Mouse (Mus musculus) intestine, embryonic 14.5 days (tissue): ENCODE data around the gene Vps9d1. TPM values are rescaled to one million over a fixed set of nuclear protein-coding genes. Genes with fewer than 3 reads are reported as not detected.
"Not testable (repeated sequence)": the region's sequence is repeated elsewhere in the genome, so short reads cannot be mapped to it uniquely, and the experiment has no call there.

ENCODE experiments used
- ATAC-seq: fragments of 200-750 bp; cut with Nextera tagmentation; replicated peaks from 2 replicates; pipeline ENCODE4 v1.8.0; 2017; ENCODE audit warnings: low read depth, moderate number of reproducible peaks, moderate TSS enrichment, moderate library complexity; ENCODE audit not compliant: low FRiP score, low TSS enrichment
- DNase-seq: peaks from one replicate; pipeline ENCODE4 v3.0.0-alpha.2; 2018; ENCODE audit warnings: low spot score
- H3K27ac ChIP-seq: fragments of 300-500 bp; sonication (generic); 2 replicates; pipeline ENCODE4 v1.5.1; 2014; ENCODE audit warnings: low read depth, mild to moderate bottlenecking, control low read depth
- H3K27me3 ChIP-seq: fragments of 300-500 bp; sonication (generic); replicated peaks from 2 replicates; pipeline ENCODE4 v1.6.1; 2014; ENCODE audit warnings: low read length, control low read depth; ENCODE audit not compliant: control insufficient read depth, insufficient read depth
- H3K36me3 ChIP-seq: fragments of 300-500 bp; sonication (generic); 2 replicates; pipeline ENCODE4 v1.6.1; 2014; ENCODE audit warnings: low read length, control low read depth; ENCODE audit not compliant: control insufficient read depth, insufficient read depth
- H3K4me1 ChIP-seq: fragments of 300-500 bp; sonication (generic); replicated peaks from 2 replicates; pipeline ENCODE4 v1.6.1; 2014; ENCODE audit warnings: low read length, control low read depth, mixed read lengths; ENCODE audit not compliant: control insufficient read depth, insufficient read depth
- H3K4me2 ChIP-seq: fragments of 300-500 bp; sonication (generic); 2 replicates; pipeline ENCODE4 v1.6.1; 2014; ENCODE audit warnings: low read length
- H3K4me3 ChIP-seq: fragments of 300-500 bp; sonication (generic); 2 replicates; pipeline ENCODE4 v1.5.1; 2014; ENCODE audit warnings: low read depth, low read length, control low read depth, mixed read lengths
- H3K9ac ChIP-seq: fragments of 300-500 bp; sonication (generic); 2 replicates; pipeline ENCODE4 v1.6.1; 2014; ENCODE audit warnings: mild to moderate bottlenecking, low read length
- H3K9me3 ChIP-seq: fragments of 300-500 bp; sonication (generic); 2 replicates; pipeline ENCODE4 v1.6.1; 2016; ENCODE audit warnings: low read length, control low read depth; ENCODE audit not compliant: control insufficient read depth
- WGBS: fragments of 180-500 bp; shearing (Covaris S2); extraction: QIAGEN DNeasy Blood & Tissue Kit; methylation state at CpG from one replicate; pipeline ENCODE4 v1.1.7; 2014; 5-methylcytosine and 5-hydroxymethylcytosine counted together
- polyA plus RNA-seq: library from polyadenylated mRNA; unstranded; fragments of >200 nt; fragmentation: Nextera tagmentation; extraction: Ambion mirVana; gene quantifications from 2 replicates; pipeline ENCODE4 v1.2.1, GENCODE M21; 2014

The Vps9d1 gene
- polyA plus RNA-seq, 1 experiment from 2014 or later = 23.2 TPM

GRCm38 (mm10) chr8:123283991-123284390, 29.8 kb upstream of the Vps9d1 start:
- WGBS = 87% methylated on average over 7 of the region's 7 CpGs
- peaks cover 31% of the 10 kb centered on the region for H3K36me3 ChIP-seq
- DNase-seq (no peak), ATAC-seq (no peak)
- H3K4me2 ChIP-seq = no peak overlapping the region
- H3K4me3 ChIP-seq = no peak overlapping the region
- H3K9ac ChIP-seq = no peak overlapping the region
- H3K9me3 ChIP-seq = no peaks in the 10 kb centered on the region
- no peaks in the 10 kb centered on the region for H3K27me3 ChIP-seq
- no peaks in the 10 kb centered on the region for H3K4me1 ChIP-seq
- H3K27ac ChIP-seq = no peak overlapping the region

GRCm38 (mm10) chr8:123282994-123283393, 28.8 kb upstream of the Vps9d1 start:
- not testable (repeated sequence) for DNase-seq, H3K27ac ChIP-seq, H3K4me2 ChIP-seq, ATAC-seq, H3K9me3 ChIP-seq, H3K4me3 ChIP-seq, H3K9ac ChIP-seq, H3K4me1 ChIP-seq, H3K27me3 ChIP-seq
- WGBS = 91% methylated on average over 4 of the region's 6 CpGs
- peaks cover 27% of the 10 kb centered on the region for H3K36me3 ChIP-seq

GRCm38 (mm10) chr8:123280302-123281094, 26.4 kb upstream of the Vps9d1 start:
- 89% methylated on average over 13 of the region's 13 CpGs for WGBS
- no peak overlapping the region for H3K27ac ChIP-seq
- DNase-seq = no peak
- H3K4me3 ChIP-seq = no peak overlapping the region
- H3K4me2 ChIP-seq = no peak overlapping the region
- H3K4me1 ChIP-seq = no peaks in the 10 kb centered on the region
- no peaks in the 10 kb centered on the region for H3K27me3 ChIP-seq
- H3K9ac ChIP-seq = no peak overlapping the region
- H3K36me3 ChIP-seq = peaks cover 20% of the 10 kb centered on the region
- no peaks in the 10 kb centered on the region for H3K9me3 ChIP-seq
- ATAC-seq = no peak

- Histone ChIP-seq H3K36me3 (peaks cover 20% of the 10 kb centered on the region), H3K4me1 (no peaks in the 10 kb centered on the region), H3K4me2 (no peak overlapping the region), H3K9me3 (no peaks in the 10 kb centered on the region), H3K27me3 (no peaks in the 10 kb centered on the region), H3K27ac (no peak overlapping the region), H3K9ac (no peak overlapping the region), H3K4me3 (no peak overlapping the region)
- 94% methylated on average over 4 of the region's 4 CpGs for WGBS
- no peak for DNase-seq
- no peak for ATAC-seq
Measured at GRCm38 (mm10) chr8:123279828-123280227, 25.7 kb upstream of the Vps9d1 start.

- no peak for ATAC-seq
- H3K9me3 ChIP-seq = no peaks in the 10 kb centered on the region
- no peaks in the 10 kb centered on the region for H3K4me1 ChIP-seq
- no peak overlapping the region for H3K4me2 ChIP-seq
- WGBS = 69% methylated on average over 7 of the region's 7 CpGs
- H3K9ac ChIP-seq = no peak overlapping the region
- no peak for DNase-seq
- H3K36me3 ChIP-seq = peaks cover 24% of the 10 kb centered on the region
- no peak overlapping the region for H3K4me3 ChIP-seq
- H3K27me3 ChIP-seq = no peaks in the 10 kb centered on the region
- no peak overlapping the region for H3K27ac ChIP-seq
Measured at GRCm38 (mm10) chr8:123278445-123278844, 24.3 kb upstream of the Vps9d1 start.

GRCm38 (mm10) chr8:123275096-123275495, 20.9 kb upstream of the Vps9d1 start:
- DNase-seq (no peak), ATAC-seq (no peak)
- WGBS = 95% methylated on average over 12 of the region's 12 CpGs
- Histone ChIP-seq H3K27ac (no peak overlapping the region), H3K4me1 (no peaks in the 10 kb centered on the region), H3K9me3 (no peaks in the 10 kb centered on the region), H3K27me3 (no peaks in the 10 kb centered on the region), H3K4me3 (no peak overlapping the region), H3K9ac (no peak overlapping the region), H3K4me2 (no peak overlapping the region), H3K36me3 (peaks cover 22% of the 10 kb centered on the region)

- no peaks in the 10 kb centered on the region for H3K9me3 ChIP-seq
- DNase-seq (no peak), ATAC-seq (no peak)
- H3K27me3 ChIP-seq = no peaks in the 10 kb centered on the region
- no peak overlapping the region for H3K4me3 ChIP-seq
- H3K9ac ChIP-seq = no peak overlapping the region
- H3K4me2 ChIP-seq = no peak overlapping the region
- H3K27ac ChIP-seq = no peak overlapping the region
- no peaks in the 10 kb centered on the region for H3K4me1 ChIP-seq
- H3K36me3 ChIP-seq = peaks cover 25% of the 10 kb centered on the region
- 76% methylated on average over 5 of the region's 5 CpGs for WGBS
Measured at GRCm38 (mm10) chr8:123274447-123274846, 20.3 kb upstream of the Vps9d1 start.

- 69% methylated on average over 4 of the region's 4 CpGs for WGBS
- H3K4me3 ChIP-seq = no peak overlapping the region
- DNase-seq (no peak), ATAC-seq (no peak)
- no peak overlapping the region for H3K4me2 ChIP-seq
- H3K9ac ChIP-seq = no peak overlapping the region
- no peaks in the 10 kb centered on the region for H3K27me3 ChIP-seq
- H3K4me1 ChIP-seq = no peaks in the 10 kb centered on the region
- H3K9me3 ChIP-seq = no peaks in the 10 kb centered on the region
- H3K27ac ChIP-seq = no peak overlapping the region
- H3K36me3 ChIP-seq = peaks cover 47% of the 10 kb centered on the region
Measured at GRCm38 (mm10) chr8:123271901-123272300, 17.8 kb upstream of the Vps9d1 start.

GRCm38 (mm10) chr8:123271147-123271546, 17.0 kb upstream of the Vps9d1 start:
- Histone ChIP-seq H3K4me1 (no peaks in the 10 kb centered on the region), H3K4me2 (no peak overlapping the region), H3K27me3 (no peaks in the 10 kb centered on the region), H3K4me3 (no peak overlapping the region), H3K9me3 (no peaks in the 10 kb centered on the region), H3K9ac (no peak overlapping the region), H3K27ac (no peak overlapping the region), H3K36me3 (peaks cover 52% of the 10 kb centered on the region)
- 89% methylated on average over 10 of the region's 10 CpGs for whole genome bisulfite sequencing
- no peak for ATAC-seq
- no peak for DNase-seq
